Comparison of ENCODE assay signal across 15 mouse cellular contexts in the genomic region with DNA sequence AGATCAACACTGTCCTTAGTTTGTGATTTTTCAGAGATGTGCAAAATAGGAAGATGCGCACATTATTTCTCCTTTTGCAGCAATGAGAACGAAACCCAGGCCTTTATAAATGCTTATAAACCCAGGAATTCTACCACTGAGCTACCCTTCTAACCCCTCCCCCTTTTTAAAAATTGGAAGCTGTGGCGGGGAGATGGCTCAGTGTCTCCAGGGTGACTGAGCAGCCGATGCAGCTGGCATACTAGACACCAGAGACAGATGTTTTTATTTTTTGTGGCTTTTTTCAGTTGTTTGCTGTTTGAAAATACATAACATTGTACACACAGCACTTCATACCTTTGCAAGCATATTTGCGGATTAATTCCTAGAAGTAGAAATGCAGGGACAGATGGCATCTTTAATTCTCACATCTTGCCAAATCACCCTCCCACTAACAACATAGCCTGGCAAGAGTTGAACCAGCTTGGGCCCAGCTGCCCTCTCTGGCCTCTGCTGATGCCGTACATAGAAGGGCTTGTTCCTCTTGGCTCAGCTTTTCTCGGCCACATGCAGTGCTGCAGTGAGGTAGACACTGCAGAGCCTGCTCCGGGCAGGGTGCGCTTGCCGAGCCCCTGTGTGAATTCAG. TPM values are rescaled to one million over a fixed set of nuclear protein-coding genes. Genes with fewer than 3 reads are reported as not detected.
A peak's percentile ranks its signal among the peaks of the same experiment; 100 is the strongest.
DNase-seq lines count a peak whose midpoint lies in the region; ATAC-seq lines count a peak whose summit lies in the region.
"Had no signal": no experiment of that assay in that cellular context is flagged by ENCODE, and none has a peak within 500 bp of the region (broad histone marks: within the 10 kb centered on the region; RNA-seq: fewer than 3 reads in every experiment).

No protein-coding gene starts in this region.

- ATAC-seq in hindbrain, embryonic 16.5 days, result peak; percentile 76
- ATAC-seq in hindbrain, embryonic 11.5 days (ENCODE audit: low FRiP score), result no peak
- peak; percentile 62; the same call in 1 of the 2 replicates for ATAC-seq in forebrain, embryonic 16.5 days

- no peak overlapping the region for H3K4me2 ChIP-seq in hindbrain, embryonic 16.5 days (ENCODE audit: low read length)
- H3K4me2 ChIP-seq in hindbrain, embryonic 11.5 days (replicated peaks; ENCODE audit: low read depth, low read length), result no peak overlapping the region
- H3K4me2 ChIP-seq in forebrain, embryonic 16.5 days (ENCODE audit: low read length), result no peak overlapping the region

- H3K9ac ChIP-seq in hindbrain, embryonic 16.5 days (ENCODE audit: low read depth, low read length), result no peak overlapping the region
- H3K9ac ChIP-seq in hindbrain, embryonic 11.5 days (ENCODE audit: low read depth, low read length), result no peak overlapping the region
- no peak overlapping the region for H3K9ac ChIP-seq in forebrain, embryonic 16.5 days (replicated peaks; ENCODE audit: low read depth, low read length)

- 65% methylated on average over 10 of the region's 10 CpGs for WGBS in hindbrain, embryonic 16.5 days
- 87% methylated on average over 10 of the region's 10 CpGs for WGBS in hindbrain, embryonic 11.5 days
- 64% methylated on average over 10 of the region's 10 CpGs for WGBS in forebrain, embryonic 16.5 days
- WGBS in heart, embryonic 10.5 days, result 87% methylated on average over 10 of the region's 10 CpGs

- no peaks in the 10 kb centered on the region for H3K27me3 ChIP-seq in hindbrain, embryonic 16.5 days (replicated peaks; ENCODE audit: control insufficient read depth, insufficient read depth, low read length)
- H3K27me3 ChIP-seq in hindbrain, embryonic 11.5 days (ENCODE audit: control insufficient read depth, insufficient read depth, low read length), result no peaks in the 10 kb centered on the region
- no peaks in the 10 kb centered on the region for H3K27me3 ChIP-seq in forebrain, embryonic 16.5 days (replicated peaks; ENCODE audit: control insufficient read depth, insufficient read depth, low read length)
- H3K27me3 ChIP-seq in heart, embryonic 10.5 days (ENCODE audit: insufficient read depth, poor library complexity, severe bottlenecking), result no peaks in the 10 kb centered on the region

- no peaks in the 10 kb centered on the region for H3K9me3 ChIP-seq in hindbrain, embryonic 16.5 days (ENCODE audit: control insufficient read depth, low read length)
- no peaks in the 10 kb centered on the region for H3K9me3 ChIP-seq in hindbrain, embryonic 11.5 days (ENCODE audit: control insufficient read depth, low read length)
- H3K9me3 ChIP-seq in forebrain, embryonic 16.5 days (ENCODE audit: control insufficient read depth, low read length), result no peaks in the 10 kb centered on the region
- no peaks in the 10 kb centered on the region for H3K9me3 ChIP-seq in heart, embryonic 10.5 days

- no peak for DNase-seq in hindbrain, embryonic 11.5 days (ENCODE audit: low spot score)
- DNase-seq in right cerebral cortex, adult 2 months (ENCODE audit: low spot score in 2 of 2), result peak; percentile 22 to 36
- no peak for DNase-seq in right cerebral cortex, postnatal 25 days
- DNase-seq in adrenal gland, adult 18-20 months (ENCODE audit: low spot score in 2 of 2), result no peak
- DNase-seq in testis, postnatal 14 days (ENCODE audit: low spot score), result no peak
- DNase-seq in heart, embryonic 10.5 days (ENCODE audit: low spot score), result no peak
- DNase-seq: adrenal gland, adult 8-10 months; heart, postnatal 36 days; thymus, postnatal 25 days had no signal

- 0 out of 2 replicates have a peak overlapping the region, but pooled peaks have one; percentile 6 for H3K27ac ChIP-seq in hindbrain, embryonic 16.5 days (ENCODE audit: low read depth, low read length)
- H3K27ac ChIP-seq in hindbrain, embryonic 11.5 days (ENCODE audit: low read depth, low read length), result no peak overlapping the region
- peak overlapping the region; percentile 3; the same call in 1 of the 2 replicates for H3K27ac ChIP-seq in forebrain, embryonic 16.5 days (ENCODE audit: low read length)
- H3K27ac ChIP-seq in heart, embryonic 10.5 days, result no peak overlapping the region
- H3K27ac ChIP-seq: kidney, postnatal 0 days had no signal

- H3K4me1 ChIP-seq in hindbrain, embryonic 16.5 days (ENCODE audit: control insufficient read depth, insufficient read depth, low read depth, low read length), result no peaks in the 10 kb centered on the region
- no peaks in the 10 kb centered on the region for H3K4me1 ChIP-seq in hindbrain, embryonic 11.5 days (replicated peaks; ENCODE audit: control insufficient read depth, insufficient read depth, low read length)
- H3K4me1 ChIP-seq in forebrain, embryonic 16.5 days (replicated peaks; ENCODE audit: control insufficient read depth, insufficient read depth, low read length), result 0 out of 2 replicates have a peak, but pooled peaks cover 9% of the 10 kb centered on the region
- H3K4me1 ChIP-seq in heart, embryonic 10.5 days, result 0 out of 2 replicates have a peak, but pooled peaks cover 4% of the 10 kb centered on the region

- peaks cover 5% of the 10 kb centered on the region for H3K36me3 ChIP-seq in hindbrain, embryonic 16.5 days (ENCODE audit: control insufficient read depth, insufficient read depth, low read length)
- H3K36me3 ChIP-seq in hindbrain, embryonic 11.5 days (ENCODE audit: control insufficient read depth, insufficient read depth, low read length), result no peaks in the 10 kb centered on the region
- H3K36me3 ChIP-seq in forebrain, embryonic 16.5 days (ENCODE audit: control insufficient read depth, insufficient read depth), result 0 out of 2 replicates have a peak, but pooled peaks cover 10% of the 10 kb centered on the region
- H3K36me3 ChIP-seq in heart, embryonic 10.5 days, result peaks cover 62% of the 10 kb centered on the region

- no peak overlapping the region for H3K4me3 ChIP-seq in hindbrain, embryonic 16.5 days (ENCODE audit: low read length)
- H3K4me3 ChIP-seq in hindbrain, embryonic 11.5 days (ENCODE audit: low read depth, low read length), result no peak overlapping the region
- H3K4me3 ChIP-seq in forebrain, embryonic 16.5 days (replicated peaks; ENCODE audit: low read length), result no peak overlapping the region
- no peak overlapping the region for H3K4me3 ChIP-seq in heart, embryonic 10.5 days

RNA-seq across cellular contexts. Expression of a gene that starts 24.4 kb away (rescaled TPM):
- 18.4 and 20.6 TPM in 2 replicates for polyA plus RNA-seq in hindbrain, embryonic 16.5 days (2015; fragmentation: Nextera tagmentation; extraction: Ambion mirVana)
- polyA plus RNA-seq in hindbrain, embryonic 11.5 days (2014; fragmentation: Nextera tagmentation; extraction: Ambion mirVana), result 31.5 and 33.2 TPM in 2 replicates
- polyA plus RNA-seq in forebrain, embryonic 16.5 days (2015; fragmentation: Nextera tagmentation; extraction: Ambion mirVana), result 25.5 and 27.3 TPM in 2 replicates
- 10 to 100 TPM; 34.7 to 52.2 TPM for total RNA-seq in adrenal gland, adult 18-20 months (2021)
- 32.2 and 36.1 TPM in 2 replicates for polyA plus RNA-seq in heart, embryonic 10.5 days (2016; fragmentation: Nextera tagmentation; extraction: Ambion mirVana)

RNA-seq across cellular contexts. Expression of a gene that starts 42.1 kb away (rescaled TPM):
- not detected in 2 replicates for polyA plus RNA-seq in hindbrain, embryonic 16.5 days (2015; fragmentation: Nextera tagmentation; extraction: Ambion mirVana)
- polyA plus RNA-seq in hindbrain, embryonic 11.5 days (2014; fragmentation: Nextera tagmentation; extraction: Ambion mirVana), result not detected in 2 replicates
- not detected in 2 replicates for polyA plus RNA-seq in forebrain, embryonic 16.5 days (2015; fragmentation: Nextera tagmentation; extraction: Ambion mirVana)
- not detected for total RNA-seq in adrenal gland, adult 18-20 months (2021)
- not detected in 2 replicates for polyA plus RNA-seq in heart, embryonic 10.5 days (2016; fragmentation: Nextera tagmentation; extraction: Ambion mirVana)
- total RNA-seq: adrenal gland, adult 8-10 months; gastrocnemius, adult 8-10 months; heart, postnatal 36 days; liver, adult 2 months had no signal
- polyA plus RNA-seq: kidney, postnatal 0 days; liver, adult 2 months; spleen, adult 2 months had no signal

RNA-seq across cellular contexts. Expression of a gene that starts 42.2 kb away (rescaled TPM):
- polyA plus RNA-seq in hindbrain, embryonic 16.5 days (2015; fragmentation: Nextera tagmentation; extraction: Ambion mirVana), result 662 and 774 TPM in 2 replicates
- 533 and 550 TPM in 2 replicates for polyA plus RNA-seq in hindbrain, embryonic 11.5 days (2014; fragmentation: Nextera tagmentation; extraction: Ambion mirVana)
- 487 and 509 TPM in 2 replicates for polyA plus RNA-seq in forebrain, embryonic 16.5 days (2015; fragmentation: Nextera tagmentation; extraction: Ambion mirVana)
- 1,000 to 10,000 TPM in 1 of 2 experiments, 100 to 1,000 TPM in 1; 866 to 1,117 TPM for total RNA-seq in adrenal gland, adult 18-20 months (2021)
- 1,046 and 1,532 TPM in 2 replicates for polyA plus RNA-seq in heart, embryonic 10.5 days (2016; fragmentation: Nextera tagmentation; extraction: Ambion mirVana)

RNA-seq across cellular contexts. Expression of a gene that starts 42.5 kb away (rescaled TPM):
- polyA plus RNA-seq in hindbrain, embryonic 16.5 days (2015; fragmentation: Nextera tagmentation; extraction: Ambion mirVana), result 63.5 and 64.1 TPM in 2 replicates
- polyA plus RNA-seq in hindbrain, embryonic 11.5 days (2014; fragmentation: Nextera tagmentation; extraction: Ambion mirVana), result 80.8 and 82.6 TPM in 2 replicates
- 70.2 and 75.5 TPM in 2 replicates for polyA plus RNA-seq in forebrain, embryonic 16.5 days (2015; fragmentation: Nextera tagmentation; extraction: Ambion mirVana)
- total RNA-seq in adrenal gland, adult 18-20 months (2021), result 10 to 100 TPM; 44.7 to 46.3 TPM
- polyA plus RNA-seq in heart, embryonic 10.5 days (2016; fragmentation: Nextera tagmentation; extraction: Ambion mirVana), result 63.4 and 66.7 TPM in 2 replicates

Comparison
In these comparisons a context has a peak if more than half of its experiments do, and no peak if none do; other contexts are left out.
1. H3K27ac ChIP-seq: peak in hindbrain, embryonic 16.5 days (single experiment) and forebrain, embryonic 16.5 days (single experiment); none in hindbrain, embryonic 11.5 days (single experiment) and heart, embryonic 10.5 days (single experiment).
2. DNase-seq: peak in right cerebral cortex, adult 2 months (2 of 2); none in hindbrain, embryonic 11.5 days (single experiment), right cerebral cortex, postnatal 25 days (single experiment), adrenal gland, adult 18-20 months (0 of 2), testis, postnatal 14 days (single experiment) and heart, embryonic 10.5 days (single experiment).